Mouse (Mus musculus) E14TG2a.4 (cell line): ENCODE measurements at regions not wholly inside any gene's neighbourhood (a gene's known extent, or its start where the extent isn't known, plus 50 kb on each side); places are given as distances from the start of the nearest gene placed in this dataset.

Experiments
- CTCF ChIP-seq: conservative IDR thresholded peaks from 2 replicates; pipeline ENCODE4 v1.5.1; 2014; ENCODE audit warnings: low read length
- NANOG ChIP-seq: IDR thresholded peaks from 2 replicates; pipeline ENCODE4 v1.6.1; 2014; ENCODE audit warnings: borderline replicate concordance, low read length, mixed read lengths

GRCm38 (mm10) chr2:117984569-117984968, 127.1 kb upstream of the Thbs1 start:
- TF ChIP-seq CTCF, result no peak
- TF ChIP-seq NANOG, result no peak
